Mouse (Mus musculus): ENCODE measurements around the gene Lrrc31. TPM values are rescaled to one million over a fixed set of nuclear protein-coding genes. Genes with fewer than 3 reads are reported as not detected.

The Lrrc31 gene
- polyA plus RNA-seq, 1 experiment from 2014 or later = not detected

Other genes starting within 250 kb of the Lrrc31 start
- gene Mecom, start 151.8 kb downstream of the Lrrc31 start, polyA plus RNA-seq (2014; fragmentation: Nextera tagmentation; extraction: Ambion mirVana) = 3.2 and 4.0 TPM in 2 replicates
- 0.17 and 0.25 TPM in 2 replicates for gene Actrt3, start 99.9 kb downstream of the Lrrc31 start, polyA plus RNA-seq (2014; fragmentation: Nextera tagmentation; extraction: Ambion mirVana)
- gene Mynn, start 97.8 kb downstream of the Lrrc31 start, polyA plus RNA-seq (2014; fragmentation: Nextera tagmentation; extraction: Ambion mirVana) = 35.4 and 40.8 TPM in 2 replicates
- gene Lrriq4, start 55.3 kb downstream of the Lrrc31 start, polyA plus RNA-seq (2014; fragmentation: Nextera tagmentation; extraction: Ambion mirVana) = not detected in 2 replicates
- 1.3 and 1.6 TPM in 2 replicates for gene Lrrc34, start 52.0 kb downstream of the Lrrc31 start, polyA plus RNA-seq (2014; fragmentation: Nextera tagmentation; extraction: Ambion mirVana)
- gene Samd7, start 46.5 kb upstream of the Lrrc31 start, polyA plus RNA-seq (2014; fragmentation: Nextera tagmentation; extraction: Ambion mirVana) = not detected in 2 replicates
- 76.8 and 84.0 TPM in 2 replicates for gene Sec62, start 93.0 kb upstream of the Lrrc31 start, polyA plus RNA-seq (2014; fragmentation: Nextera tagmentation; extraction: Ambion mirVana)
- 1.3 and 1.6 TPM in 2 replicates for gene Gpr160, start 156.1 kb upstream of the Lrrc31 start, polyA plus RNA-seq (2014; fragmentation: Nextera tagmentation; extraction: Ambion mirVana)